Mouse (Mus musculus): Measurements from ENCODE around the gene Ift140. TPM values are rescaled to one million over a fixed set of nuclear protein-coding genes. Genes with fewer than 3 reads are reported as not detected.
A peak's percentile ranks its signal among the peaks of the same experiment; 100 is the strongest.
"Not testable (repeated sequence)": the region's sequence is repeated elsewhere in the genome, so short reads cannot be mapped to it uniquely, and the experiment has no call there.

The Ift140 gene
- polyA plus RNA-seq, 1 experiment from 2014 or later: 27.6 TPM

- ATAC-seq (replicated peaks; ENCODE audit: low FRiP score): 0 out of 2 replicates have a peak, but pooled peaks have one; percentile 33
- Histone ChIP-seq H3K27ac (no peak overlapping the region), H3K4me2 (no peak overlapping the region), H3K36me3 (peaks cover 89% of the 10 kb centered on the region), H3K9ac (no peak overlapping the region), H3K4me1 (peaks cover 5% of the 10 kb centered on the region), H3K4me3 (replicated peaks) (no peak overlapping the region), H3K27me3 (no peaks in the 10 kb centered on the region), H3K9me3 (replicated peaks) (no peaks in the 10 kb centered on the region)
- WGBS: 89% methylated on average over 2 of the region's 2 CpGs
Observed at GRCm38 (mm10) chr17:25109578-25109977, 93.7 kb downstream of the Ift140 start.

DNA sequence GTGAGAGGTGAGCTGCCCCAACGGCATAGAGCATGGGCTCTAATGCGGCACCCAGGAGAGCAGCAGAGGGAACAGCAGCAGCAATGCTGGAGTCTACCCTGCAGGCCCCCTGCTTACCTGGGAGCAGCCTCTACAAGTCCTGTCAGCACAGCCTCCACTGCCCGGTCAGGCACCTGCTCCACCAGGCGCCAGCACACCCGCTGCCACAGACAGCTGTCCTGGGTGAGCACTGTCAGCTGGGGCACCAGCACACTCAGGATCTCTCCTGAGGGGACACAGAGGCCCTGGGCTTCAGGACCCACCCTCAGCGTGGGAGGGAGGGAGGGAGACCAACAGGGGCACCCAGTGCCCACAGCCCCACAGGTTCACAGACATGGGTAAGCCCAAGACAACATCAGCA lies 94.7 kb downstream of the Ift140 start:
- Histone ChIP-seq H3K27me3 (no peaks in the 10 kb centered on the region), H3K4me2 (no peak overlapping the region), H3K9me3 (replicated peaks) (no peaks in the 10 kb centered on the region), H3K27ac (no peak overlapping the region), H3K4me3 (replicated peaks) (no peak overlapping the region), H3K9ac (no peak overlapping the region), H3K36me3 (peaks cover 79% of the 10 kb centered on the region), H3K4me1 (peaks cover 11% of the 10 kb centered on the region)
- 87% methylated on average over 6 of the region's 6 CpGs for WGBS
- ATAC-seq (replicated peaks; ENCODE audit: low FRiP score): no peak

- H3K36me3 ChIP-seq: peaks cover 73% of the 10 kb centered on the region
- H3K27me3 ChIP-seq: no peaks in the 10 kb centered on the region
- 92% methylated on average over 5 of the region's 5 CpGs for WGBS
- ATAC-seq (replicated peaks; ENCODE audit: low FRiP score): no peak
- no peak overlapping the region for H3K9ac ChIP-seq
- H3K4me3 ChIP-seq (replicated peaks): no peak overlapping the region
- H3K9me3 ChIP-seq (replicated peaks): no peaks in the 10 kb centered on the region
- H3K4me2 ChIP-seq: no peak overlapping the region
- peaks cover 13% of the 10 kb centered on the region for H3K4me1 ChIP-seq
- H3K27ac ChIP-seq: no peak overlapping the region
Observed at GRCm38 (mm10) chr17:25111220-25111619, 95.3 kb downstream of the Ift140 start.

DNA sequence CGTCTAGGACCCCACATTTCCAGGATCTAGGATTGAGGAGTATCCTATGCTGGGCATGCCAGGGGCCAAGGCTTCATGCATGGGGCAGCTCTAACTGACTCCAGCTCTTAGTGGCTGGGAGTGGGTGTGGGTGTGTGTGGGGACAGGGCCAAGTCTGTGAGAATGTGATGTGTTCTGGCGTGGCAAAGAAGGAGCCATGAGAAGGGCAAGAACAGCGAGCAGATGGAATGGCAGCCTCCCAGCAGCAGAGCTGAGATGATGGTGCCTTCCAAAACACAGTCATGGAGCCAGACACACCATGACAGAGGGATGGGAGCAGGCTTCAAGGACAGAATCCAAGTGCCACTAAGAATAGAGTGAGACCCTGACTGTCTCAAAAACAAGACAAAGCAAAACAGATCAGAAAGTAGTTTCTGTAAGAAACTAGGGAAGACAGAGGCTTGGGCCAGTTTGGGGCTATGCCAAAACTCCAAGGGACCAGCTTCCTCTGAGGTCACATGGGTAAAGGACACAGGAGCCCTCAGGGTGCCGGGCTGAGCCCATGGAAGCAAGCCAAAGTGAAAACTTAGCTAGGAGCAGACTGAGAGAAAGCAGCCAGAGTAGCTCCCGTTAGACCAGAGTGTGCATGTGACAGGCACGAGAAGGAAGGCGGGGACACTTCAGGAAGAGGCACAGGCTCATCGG lies 96.0 kb downstream of the Ift140 start:
- Histone ChIP-seq H3K9me3 (replicated peaks) (no peaks in the 10 kb centered on the region), H3K36me3 (peaks cover 66% of the 10 kb centered on the region), H3K9ac (no peak overlapping the region), H3K27me3 (no peaks in the 10 kb centered on the region), H3K4me2 (no peak overlapping the region), H3K4me3 (replicated peaks) (no peak overlapping the region), H3K27ac (no peak overlapping the region), H3K4me1 (peaks cover 15% of the 10 kb centered on the region)
- WGBS: 85% methylated on average over 8 of the region's 8 CpGs
- no peak for ATAC-seq (replicated peaks; ENCODE audit: low FRiP score)

GRCm38 (mm10) chr17:25112423-25112810 lies 96.5 kb downstream of the Ift140 start:
- H3K4me3 ChIP-seq (replicated peaks): no peak overlapping the region
- H3K27ac ChIP-seq: no peak overlapping the region
- 80% methylated on average over 3 of the region's 3 CpGs for WGBS
- peaks cover 61% of the 10 kb centered on the region for H3K36me3 ChIP-seq
- no peaks in the 10 kb centered on the region for H3K27me3 ChIP-seq
- no peaks in the 10 kb centered on the region for H3K9me3 ChIP-seq (replicated peaks)
- no peak for ATAC-seq (replicated peaks; ENCODE audit: low FRiP score)
- no peak overlapping the region for H3K4me2 ChIP-seq
- no peak overlapping the region for H3K9ac ChIP-seq
- peaks cover 15% of the 10 kb centered on the region for H3K4me1 ChIP-seq

GRCm38 (mm10) chr17:25114908-25115645 lies 99.2 kb downstream of the Ift140 start:
- H3K4me1 ChIP-seq: peaks cover 15% of the 10 kb centered on the region

DNA sequence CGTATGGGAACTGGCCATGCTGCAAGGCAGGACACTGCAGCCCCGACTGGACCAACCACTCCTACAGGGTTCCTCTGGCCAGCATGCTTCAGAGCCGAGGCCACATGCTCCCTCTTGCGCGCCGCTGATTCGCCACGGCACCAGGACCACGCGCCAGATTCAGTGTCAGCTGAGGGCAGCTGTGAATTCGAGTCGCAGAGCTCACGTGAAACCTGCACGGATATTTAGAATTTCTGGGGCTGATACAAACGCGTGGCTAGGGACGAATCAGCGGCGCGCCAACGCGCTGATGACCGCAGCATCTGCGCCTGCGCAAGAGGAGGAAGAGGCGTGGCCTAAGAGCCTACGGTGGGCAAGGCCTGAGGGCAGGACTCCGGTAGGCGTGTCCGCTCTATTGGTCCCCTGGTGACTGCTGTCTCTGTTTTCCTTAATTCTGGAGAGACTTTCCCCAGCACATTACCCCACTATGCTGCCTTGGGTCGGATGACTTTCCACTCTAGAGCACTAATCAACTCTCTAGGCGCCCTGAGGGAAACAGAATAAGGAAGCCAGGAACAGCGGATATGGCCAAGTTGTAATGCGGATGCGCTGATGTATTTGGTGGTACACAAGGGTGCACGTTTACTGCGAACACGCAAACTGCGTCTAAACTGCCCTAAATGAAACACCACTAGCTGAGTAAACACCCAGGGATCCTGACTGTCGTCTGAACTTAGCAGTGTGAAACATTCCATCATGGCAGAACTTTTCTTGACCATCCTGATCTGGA lies 100.0 kb downstream of the Ift140 start, which contains the start of gene Telo2:
TSS of gene Telo2 (minus strand) at position 304 of the 769 bp plus-strand sequence.
- H3K27me3 ChIP-seq: no peaks in the 10 kb centered on the region
- peak within 1 kb of the TSS; percentile 64 for H3K9ac ChIP-seq
- WGBS: 4% methylated on average over 40 of the region's 40 CpGs
- peak within 1 kb of the TSS; percentile 72 for H3K4me3 ChIP-seq (replicated peaks)
- peak within 1 kb of the TSS; percentile 98 for H3K4me2 ChIP-seq
- H3K4me1 ChIP-seq: peaks cover 15% of the 10 kb centered on the region
- peak; percentile 95 for ATAC-seq (replicated peaks; ENCODE audit: low FRiP score)
- peak within 1 kb of the TSS; percentile 97 for H3K27ac ChIP-seq
- peaks cover 28% of the 10 kb centered on the region for H3K36me3 ChIP-seq
- H3K9me3 ChIP-seq (replicated peaks): no peaks in the 10 kb centered on the region

More at GRCm38 (mm10) chr17:25114908-25115645, 99.2 kb downstream of the Ift140 start:
- Histone ChIP-seq H3K36me3 (peaks cover 36% of the 10 kb centered on the region), H3K27ac (peak overlapping the region; percentile 97), H3K9me3 (replicated peaks) (no peaks in the 10 kb centered on the region), H3K4me2 (peak overlapping the region; percentile 98), H3K4me3 (replicated peaks) (peak overlapping the region; percentile 72), H3K9ac (peak overlapping the region; percentile 64), H3K27me3 (no peaks in the 10 kb centered on the region)
- ATAC-seq (replicated peaks; ENCODE audit: low FRiP score): peak; percentile 67; the same call in 1 of the 2 replicates
- 7% methylated on average over 23 of the region's 23 CpGs for WGBS

GRCm38 (mm10) chr17:25117263-25117662 lies 101.4 kb downstream of the Ift140 start:
- Histone ChIP-seq H3K4me3 (replicated peaks) (no peak overlapping the region), H3K4me2 (no peak overlapping the region), H3K27me3 (no peaks in the 10 kb centered on the region), H3K9me3 (replicated peaks) (no peaks in the 10 kb centered on the region), H3K9ac (no peak overlapping the region), H3K36me3 (peaks cover 14% of the 10 kb centered on the region), H3K27ac (no peak overlapping the region), H3K4me1 (peaks cover 12% of the 10 kb centered on the region)
- WGBS: 36% methylated on average over 4 of the region's 4 CpGs
- ATAC-seq (replicated peaks; ENCODE audit: low FRiP score): no peak

DNA sequence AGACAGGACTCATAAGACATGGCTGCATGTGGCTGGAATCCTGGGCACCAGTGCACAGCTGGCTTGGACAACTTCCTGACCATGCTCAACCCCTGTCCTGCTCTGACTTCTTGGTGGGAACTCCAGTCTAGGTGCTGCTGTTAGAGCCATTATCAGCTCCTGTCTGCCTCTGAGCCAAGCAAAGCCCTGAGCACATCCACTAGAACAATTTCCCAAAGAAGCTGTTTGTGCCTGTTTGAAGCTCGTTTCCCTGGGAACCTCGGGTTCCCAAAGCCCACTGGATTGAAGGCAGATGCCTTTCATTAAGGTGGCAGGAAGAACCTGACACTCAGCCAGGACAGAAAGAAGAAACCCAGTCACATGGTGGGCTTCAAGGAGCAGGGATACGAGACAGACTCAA lies 104.5 kb downstream of the Ift140 start, which contains the start of gene Ptx4:
TSS of gene Ptx4 (plus strand) at position 355 of the 400 bp plus-strand sequence.
- Histone ChIP-seq H3K4me2 (no peak within 1 kb of the TSS), H3K4me3 (replicated peaks) (no peak within 1 kb of the TSS), H3K27me3 (peaks cover 5% of the 10 kb centered on the region; the same call in 1 of the 2 replicates), H3K9me3 (replicated peaks) (no peaks in the 10 kb centered on the region), H3K4me1 (peaks cover 4% of the 10 kb centered on the region; the same call in 1 of the 2 replicates), H3K36me3 (no peaks in the 10 kb centered on the region), H3K9ac (no peak within 1 kb of the TSS), H3K27ac (no peak within 1 kb of the TSS)
- ATAC-seq (replicated peaks; ENCODE audit: low FRiP score): no peak
- WGBS: 26% methylated on average over 3 of the region's 3 CpGs

DNA sequence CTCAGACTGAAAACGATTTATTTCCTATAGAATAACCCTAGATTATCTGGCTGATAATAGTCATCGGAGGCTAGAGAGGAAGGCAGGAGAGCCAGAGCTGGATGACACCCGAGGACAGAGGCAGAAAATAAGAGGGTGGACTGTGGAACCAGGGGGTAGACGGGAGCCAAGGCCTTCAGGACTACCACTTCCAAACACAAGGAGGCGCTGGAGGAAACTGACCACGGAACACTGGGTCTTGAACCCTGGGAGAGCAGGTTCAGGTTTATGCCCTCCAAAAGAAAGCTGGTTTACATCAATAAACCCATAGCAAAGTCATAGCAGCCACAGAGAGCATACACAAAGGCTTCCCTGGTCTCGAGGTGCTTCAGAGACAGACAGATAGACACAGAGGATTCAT lies 108.1 kb downstream of the Ift140 start:
- Histone ChIP-seq H3K4me1 (no peaks in the 10 kb centered on the region), H3K9ac (no peak overlapping the region), H3K4me2 (no peak overlapping the region), H3K4me3 (replicated peaks) (no peak overlapping the region), H3K27me3 (peaks cover 8% of the 10 kb centered on the region; the same call in 1 of the 2 replicates), H3K27ac (no peak overlapping the region), H3K9me3 (replicated peaks) (no peaks in the 10 kb centered on the region), H3K36me3 (no peaks in the 10 kb centered on the region)
- WGBS: 32% methylated on average over 7 of the region's 7 CpGs
- no peak for ATAC-seq (replicated peaks; ENCODE audit: low FRiP score)

DNA sequence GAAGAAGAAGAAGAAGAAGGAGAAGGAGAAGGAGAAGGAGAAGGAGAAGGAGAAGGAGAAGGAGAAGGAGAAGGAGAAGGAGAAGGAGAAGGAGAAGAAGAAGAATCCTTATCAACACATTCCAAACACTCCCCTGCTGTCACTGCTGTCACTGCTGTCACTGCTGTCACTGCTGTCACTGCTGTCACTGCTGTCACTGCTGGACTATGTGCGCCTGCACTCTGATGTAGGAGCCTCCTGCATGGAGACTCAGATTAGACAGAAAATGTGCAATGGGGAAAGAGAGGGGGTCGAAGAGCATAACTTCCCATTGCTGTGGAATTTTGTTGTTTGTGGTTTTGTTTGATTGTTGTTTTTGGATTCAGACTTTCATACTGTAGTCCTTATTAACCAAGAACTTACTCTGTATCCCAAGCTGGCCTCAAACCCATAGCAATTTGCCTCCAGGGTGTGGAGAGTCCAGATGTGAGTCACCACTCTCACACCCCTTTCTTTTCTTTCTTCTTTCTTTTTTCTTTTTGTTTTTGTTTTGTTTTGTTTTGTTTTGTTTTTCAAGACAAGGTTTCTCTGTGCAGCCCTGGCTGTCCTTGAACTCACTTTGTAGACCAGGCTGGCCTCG lies 109.7 kb downstream of the Ift140 start:
- 70% methylated on average over 3 of the region's 3 CpGs for WGBS
- H3K27me3 ChIP-seq; H3K9me3 ChIP-seq (replicated peaks); H3K36me3 ChIP-seq; H3K27ac ChIP-seq; H3K4me1 ChIP-seq; H3K4me2 ChIP-seq; ATAC-seq (replicated peaks; ENCODE audit: low FRiP score); H3K9ac ChIP-seq; H3K4me3 ChIP-seq (replicated peaks): not testable (repeated sequence)

All from kidney, embryonic 15.5 days (tissue).